Mouse (Mus musculus): ENCODE results near the gene Hivep1.

DNA sequence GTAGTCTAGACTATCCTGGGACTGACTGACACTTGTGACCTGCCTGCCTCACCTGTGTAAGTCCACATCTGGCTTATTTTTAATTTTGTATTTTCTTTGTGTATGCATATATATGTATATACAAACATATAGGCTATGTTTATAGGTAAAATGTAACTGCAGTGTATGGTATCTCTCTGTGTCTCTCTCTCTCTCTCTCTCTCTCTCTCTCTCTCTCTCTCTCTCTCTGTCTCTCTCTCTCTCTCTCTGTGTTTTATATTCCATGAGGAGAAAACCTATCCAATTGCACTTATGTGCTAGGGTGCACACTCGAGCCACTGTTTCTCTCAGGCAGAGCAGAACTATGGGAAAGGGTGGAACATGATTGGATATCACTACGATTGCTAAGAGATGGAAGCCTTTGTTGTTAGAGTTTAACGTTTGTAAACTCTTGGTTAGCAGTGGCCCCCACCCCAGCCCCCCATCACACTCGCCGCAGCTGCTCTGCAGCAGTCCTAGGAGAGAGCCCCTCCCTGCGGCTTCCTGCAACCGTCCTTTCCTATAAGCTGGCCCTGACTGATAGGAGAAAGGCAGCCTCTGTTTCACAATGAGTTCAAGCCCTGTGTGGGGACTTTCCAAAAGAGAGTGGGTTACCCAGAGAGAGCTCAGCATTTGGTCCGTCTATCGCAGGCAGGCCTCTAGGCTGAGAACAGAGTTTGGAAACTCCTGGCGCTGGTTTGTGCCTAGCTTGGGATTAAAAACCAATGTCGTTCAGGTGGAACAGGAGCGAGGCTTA is 41.6 kb downstream of the Hivep1 start:
- no peak for TF ChIP-seq FLI1 (IDR thresholded peaks at IDR 0.05; ENCODE audit: low read length)
- TF ChIP-seq GATA1 (IDR thresholded peaks at IDR 0.05; ENCODE audit: borderline replicate concordance, low read length): no peak

Measured in megakaryocyte, embryonic 14.5 days (primary cell).